Mouse (Mus musculus) mesoderm, embryonic 11.5 days (tissue): Measurements from ENCODE around the gene Maml3.

Experiments
- DNase-seq: peaks from one replicate; pipeline ENCODE4 v3.0.0-alpha.2; 2012; ENCODE audit warnings: low read depth, low spot score

The Maml3 gene

DNA sequence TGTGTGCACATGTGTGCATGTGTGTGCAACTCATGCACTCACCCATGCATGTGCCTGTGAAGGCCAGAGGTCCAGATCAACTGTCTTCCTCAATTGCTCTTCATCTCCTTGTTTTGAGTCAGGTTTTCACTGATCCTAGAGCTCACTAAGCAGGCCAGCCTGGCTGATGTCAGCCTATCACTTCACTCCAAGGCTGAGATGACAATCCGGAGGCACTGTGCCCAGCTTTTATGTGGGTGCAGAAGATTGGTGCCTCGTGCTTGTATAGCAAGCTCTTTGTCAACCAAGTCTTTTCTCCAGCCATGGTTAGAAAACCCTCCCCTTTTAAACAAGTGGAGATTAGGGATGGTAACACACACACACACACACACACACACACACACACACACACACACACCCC is 146.1 kb downstream of the Maml3 start:
- no peak for DNase-seq

DNA sequence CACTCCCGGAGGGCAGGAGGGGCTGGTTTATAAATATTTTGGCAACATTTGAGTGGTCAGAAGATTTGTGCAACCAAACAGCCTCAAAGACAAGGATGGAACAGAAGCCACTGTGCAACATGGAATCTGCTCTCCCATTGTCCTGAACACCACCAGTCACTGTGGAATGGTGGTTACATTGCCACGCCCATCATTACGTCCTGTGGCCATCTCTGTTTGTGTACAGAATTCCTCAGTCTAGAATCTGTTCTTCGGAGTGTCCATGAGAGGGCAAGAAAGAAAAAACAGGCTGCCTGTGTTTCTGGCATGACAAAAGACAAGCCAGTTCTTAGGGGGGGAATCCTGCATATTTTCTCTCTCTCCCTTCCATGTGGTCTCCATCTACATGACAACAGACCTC is 150.4 kb downstream of the Maml3 start:
- no peak for DNase-seq

DNA sequence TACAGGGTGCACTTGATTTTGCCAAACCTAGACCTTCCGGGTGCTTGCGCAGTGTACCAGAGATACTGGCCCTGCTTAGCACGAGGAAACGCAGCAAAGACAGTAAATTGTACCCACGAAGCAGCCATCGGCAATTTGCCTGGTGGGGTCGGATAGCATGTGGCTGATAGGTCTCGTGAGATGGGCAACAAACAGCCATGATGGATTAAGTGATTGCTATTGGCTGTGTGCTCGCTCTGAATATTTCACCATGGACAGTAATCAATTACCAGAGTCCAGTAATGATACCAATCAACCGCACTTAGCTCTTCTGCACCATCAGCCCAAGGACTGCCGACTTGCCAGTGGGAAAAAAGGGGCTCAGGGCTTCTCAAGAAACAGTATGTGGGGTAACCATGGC is 150.9 kb downstream of the Maml3 start:
- DNase-seq: no peak

DNA sequence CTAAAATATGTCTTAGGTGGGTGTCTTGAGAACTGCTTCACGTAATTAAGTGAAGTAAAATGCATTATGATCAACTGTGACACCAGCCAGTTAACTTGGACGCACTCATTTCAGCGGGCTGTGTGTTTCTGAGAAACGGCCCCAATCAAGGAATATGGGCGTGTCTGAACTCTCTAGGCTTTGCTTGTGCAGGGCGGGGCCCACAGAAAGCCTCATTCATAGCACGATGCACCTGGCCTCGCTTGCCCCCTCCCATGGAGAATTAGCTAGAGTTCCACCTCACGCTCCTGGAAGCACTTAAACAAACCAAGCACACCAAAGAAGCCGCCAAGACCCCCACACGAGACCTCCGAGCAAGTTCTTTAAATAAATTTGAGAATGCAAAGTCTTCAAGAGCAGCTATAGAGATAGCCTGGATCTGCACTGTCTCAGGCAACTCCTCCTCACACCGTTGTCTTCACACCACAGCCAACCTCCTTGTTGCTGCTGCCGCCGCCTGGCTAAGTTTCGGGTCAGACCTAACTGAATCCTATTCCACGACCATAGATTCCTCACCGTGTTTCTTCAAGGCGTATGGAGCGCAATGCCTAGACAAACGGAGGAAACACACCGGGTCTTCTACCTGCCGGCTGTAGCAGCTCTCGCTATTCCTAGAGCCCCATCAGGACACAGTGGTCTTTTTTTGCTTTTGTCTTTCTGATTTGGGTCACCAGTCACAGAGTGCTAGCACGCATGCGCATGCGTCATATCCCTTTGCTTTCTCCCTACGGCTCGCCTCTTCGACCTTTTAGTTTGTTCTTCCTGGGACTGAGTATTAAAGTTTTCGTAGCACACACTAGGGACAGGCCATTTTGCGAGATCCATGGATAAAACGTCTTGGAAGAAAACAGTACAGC is 151.9 kb downstream of the Maml3 start:
- DNase-seq: no peak

DNA sequence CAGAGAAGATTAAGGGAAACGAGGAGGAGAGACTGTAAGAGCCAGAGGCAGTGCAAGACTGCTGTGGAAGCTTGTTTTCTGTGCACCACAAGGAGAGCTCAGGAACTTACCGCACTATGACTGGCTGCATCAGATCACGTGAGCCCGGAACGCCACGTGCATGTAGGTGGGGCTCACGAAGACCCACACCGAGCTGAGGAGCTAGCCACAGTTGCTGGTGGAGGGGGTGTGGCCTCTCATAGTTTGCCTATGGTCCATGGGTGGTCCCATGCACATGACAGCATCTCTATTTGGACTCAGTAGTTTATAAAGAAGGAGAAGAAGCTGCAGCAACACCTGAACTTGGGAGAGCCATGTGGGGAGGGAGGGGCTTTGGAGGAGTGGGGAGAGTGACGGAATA is 152.6 kb downstream of the Maml3 start:
- no peak for DNase-seq

DNA sequence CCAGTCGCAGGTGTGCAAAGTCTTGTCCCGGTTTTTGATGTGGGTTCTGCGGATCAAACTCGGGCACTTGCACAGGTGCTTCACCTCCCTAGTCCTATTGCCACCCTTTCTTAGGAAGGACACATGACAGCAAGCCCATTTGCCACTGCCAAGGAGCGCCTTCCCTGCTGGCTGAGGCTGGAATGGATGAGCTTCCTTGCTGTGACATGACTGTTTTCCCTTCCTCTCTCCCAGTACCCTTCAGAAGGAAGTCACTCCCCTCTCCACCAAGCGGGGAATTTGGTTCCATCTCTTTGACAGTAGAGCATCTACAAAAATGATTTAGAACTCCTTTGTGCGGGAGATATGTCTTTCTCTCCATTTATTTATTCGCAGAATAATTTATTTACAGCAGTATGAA is 155.2 kb downstream of the Maml3 start:
- no peak for DNase-seq

DNA sequence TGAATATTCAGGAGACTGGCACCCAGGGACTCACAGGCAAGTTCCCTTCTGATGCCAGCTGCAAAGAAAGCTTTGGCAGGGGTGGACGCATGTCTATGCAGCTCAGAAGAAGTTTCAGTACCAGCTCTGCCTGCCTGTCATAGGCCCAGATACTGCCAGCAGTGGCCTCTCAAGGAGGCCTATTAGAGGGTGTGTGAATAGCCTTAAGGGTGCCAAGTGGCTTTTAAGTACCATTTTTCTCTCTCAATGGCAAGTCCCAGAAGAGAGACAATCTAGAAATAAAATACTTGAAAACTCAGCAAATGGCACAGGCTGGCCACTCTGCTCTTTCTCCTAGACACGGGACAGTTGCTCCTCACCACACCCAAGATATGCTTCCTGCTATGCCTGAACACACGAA is 157.7 kb downstream of the Maml3 start:
- no peak for DNase-seq

DNA sequence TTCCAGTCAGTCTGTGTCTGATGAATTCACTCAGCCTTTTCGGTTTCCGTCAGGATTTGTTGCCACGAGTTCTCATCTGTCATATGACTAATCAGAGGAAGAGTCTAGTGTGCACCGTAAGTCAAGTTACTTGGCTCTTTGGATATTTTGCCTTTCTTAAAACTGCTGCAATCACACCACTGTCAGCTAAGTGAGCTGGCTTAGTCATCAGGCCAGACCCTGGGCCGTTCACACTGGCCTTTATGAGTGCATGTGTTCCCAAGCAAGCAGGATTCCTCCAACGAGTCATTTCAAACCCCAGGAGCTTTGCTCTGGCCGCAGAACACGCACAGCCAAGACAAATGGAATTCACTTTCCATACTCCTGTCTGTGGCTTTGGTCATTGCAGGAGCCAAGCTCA is 161.2 kb downstream of the Maml3 start:
- no peak for DNase-seq

DNA sequence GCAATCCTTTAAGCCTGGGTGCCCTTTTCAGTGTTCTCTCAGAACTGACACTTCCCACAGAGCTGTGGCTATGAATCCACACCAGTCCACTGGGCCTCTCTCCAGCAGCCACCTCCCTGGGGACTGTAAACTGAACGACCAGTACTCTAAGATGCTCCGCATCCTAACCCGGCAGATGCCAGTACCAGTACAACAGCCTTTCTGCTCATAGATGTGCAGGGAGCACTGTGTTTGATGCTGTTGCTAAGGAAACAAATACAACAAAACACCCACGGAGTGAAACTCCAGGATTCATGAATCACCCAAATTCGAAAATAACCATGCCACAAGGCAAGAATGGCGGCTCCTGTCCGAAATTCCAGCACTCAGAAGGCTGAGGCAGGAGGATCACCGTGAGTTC is 163.1 kb downstream of the Maml3 start:
- DNase-seq: no peak

DNA sequence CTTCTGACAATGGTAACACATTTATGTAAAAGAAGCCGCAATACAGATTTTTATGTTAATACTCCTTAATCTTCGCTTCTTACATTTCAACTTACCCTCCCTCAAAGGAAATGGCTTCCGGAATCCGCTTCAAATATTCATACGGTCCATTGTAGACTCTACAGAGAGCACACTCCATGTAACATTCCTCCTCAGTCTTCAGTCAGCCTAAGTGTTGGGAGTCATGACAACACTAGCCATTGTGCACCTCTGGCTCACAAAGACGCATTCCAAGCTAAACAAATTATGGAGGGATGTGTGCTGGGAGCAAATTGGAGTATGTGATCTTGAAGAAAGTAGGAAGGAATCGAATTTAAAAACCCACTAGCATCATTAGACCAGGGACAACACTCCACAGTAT is 165.0 kb downstream of the Maml3 start:
- no peak for DNase-seq

DNA sequence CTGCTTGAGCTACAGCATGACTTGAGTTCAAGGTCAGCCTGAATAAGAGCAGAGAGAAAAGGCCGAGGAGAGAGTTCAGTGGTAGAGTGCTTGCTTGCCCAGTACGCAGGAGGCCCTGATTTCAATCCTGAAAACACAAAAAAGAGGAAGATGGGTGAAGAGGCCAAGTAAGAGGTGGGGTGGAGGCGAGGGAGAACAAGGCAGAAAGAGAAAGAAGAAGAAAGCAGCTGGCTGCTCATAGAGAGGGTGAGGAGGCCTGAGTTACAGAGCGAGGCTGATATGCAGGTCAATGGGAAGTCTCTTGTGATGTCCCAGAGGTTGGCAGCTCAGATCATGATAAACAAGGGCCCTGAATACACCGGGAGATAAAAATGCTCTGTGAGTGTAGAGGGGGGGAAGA is 165.8 kb downstream of the Maml3 start:
- DNase-seq: no peak

DNA sequence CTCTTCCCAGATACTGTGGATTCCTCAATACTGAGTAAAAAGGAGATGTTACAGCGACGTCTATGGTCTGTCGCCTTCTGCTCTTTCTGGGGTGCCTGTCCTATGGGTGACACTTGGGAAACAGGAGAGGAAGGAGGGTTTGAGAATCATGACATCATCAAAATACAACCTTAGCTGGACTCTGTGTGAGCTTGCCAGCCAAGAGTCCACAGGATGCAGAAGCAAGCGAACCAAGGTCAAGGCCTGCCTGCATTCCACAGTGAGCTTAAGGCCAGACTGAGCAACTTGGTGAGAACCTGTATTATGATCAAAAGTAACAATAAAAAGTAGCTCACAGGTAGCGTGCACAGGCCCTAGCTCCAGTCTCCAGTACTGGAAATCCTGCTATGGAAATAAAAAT is 167.7 kb downstream of the Maml3 start:
- no peak for DNase-seq

DNA sequence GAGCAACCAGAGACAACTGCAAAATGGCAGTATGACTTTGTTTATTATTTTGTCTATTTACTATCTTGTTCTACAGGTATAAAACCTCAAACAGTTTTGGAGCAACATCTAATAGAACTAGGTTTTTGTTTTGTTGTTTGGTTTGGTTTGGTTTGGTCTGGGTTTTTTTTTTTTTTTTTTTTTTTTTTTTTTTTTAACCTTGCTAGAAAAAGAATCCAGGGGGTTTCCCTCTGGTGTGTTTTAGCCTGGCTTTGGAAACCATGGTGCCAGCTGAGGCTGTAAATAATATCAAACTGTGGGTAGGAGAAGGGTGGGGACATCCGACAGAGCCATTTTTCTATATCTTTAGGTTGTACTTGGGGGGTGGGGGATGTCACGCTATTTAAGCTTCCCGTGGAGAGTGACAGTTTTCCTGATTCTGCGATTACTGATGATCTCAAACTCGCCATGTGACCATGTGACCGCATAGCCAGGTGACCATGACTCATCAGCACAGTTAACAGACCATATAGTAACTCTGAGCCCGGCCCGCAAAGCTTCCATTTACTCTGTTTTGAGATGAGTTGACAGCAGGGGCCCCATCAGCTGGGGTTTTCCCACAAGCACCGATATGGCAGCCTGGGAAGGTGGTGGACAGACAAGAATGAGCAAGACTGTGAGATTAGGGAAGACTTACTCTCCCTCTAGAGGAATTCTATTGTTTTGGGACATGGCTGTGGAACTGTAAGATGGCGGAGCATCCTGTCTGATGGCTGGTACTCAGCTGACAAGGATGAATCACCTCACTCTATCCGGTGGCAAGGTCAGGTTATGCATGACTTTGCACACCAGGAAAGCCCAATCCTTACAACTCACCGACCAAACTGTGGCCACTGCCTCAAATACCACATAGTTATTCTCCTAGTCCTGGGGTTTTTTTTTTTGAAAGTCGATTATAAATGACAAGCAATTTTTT is 170.1 kb downstream of the Maml3 start:
- DNase-seq: no peak

DNA sequence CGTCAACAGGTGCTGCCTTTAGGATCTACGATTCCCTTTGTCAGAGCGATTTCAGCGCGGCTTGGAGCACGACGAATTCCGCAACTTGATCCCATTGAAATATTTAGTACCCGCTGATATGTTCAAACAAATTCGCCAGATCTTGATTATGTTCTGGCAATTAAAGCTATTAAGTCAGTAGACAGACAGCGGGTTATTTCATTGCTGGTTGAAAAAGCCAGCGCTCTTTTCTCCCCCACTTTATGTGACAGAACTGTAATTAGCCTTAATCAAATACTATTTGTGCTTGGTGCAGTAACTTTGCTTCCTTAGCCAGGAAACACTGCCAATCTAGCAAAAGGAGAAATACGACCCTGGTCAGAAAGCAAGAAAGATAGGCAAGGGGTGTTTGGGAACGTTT is 176.7 kb downstream of the Maml3 start:
- DNase-seq: no peak

DNA sequence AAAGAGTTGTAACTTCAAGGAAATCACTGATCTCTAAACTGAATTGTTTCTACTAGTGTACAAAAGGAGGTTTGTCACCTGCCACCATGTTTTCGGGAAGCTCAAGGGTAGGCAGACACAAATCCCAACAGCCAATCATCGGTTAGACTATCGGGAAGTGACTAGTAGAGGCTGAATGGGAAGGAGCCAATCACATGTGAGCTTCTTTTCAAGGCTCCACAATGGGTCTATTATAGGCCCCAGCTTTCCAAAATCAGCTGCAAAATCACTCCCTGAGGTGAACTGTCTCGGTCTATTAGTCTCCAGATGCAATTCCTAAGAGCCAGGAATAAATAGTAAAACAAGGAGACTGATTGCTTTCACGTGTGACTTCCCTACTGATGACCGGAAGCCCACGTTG is 177.3 kb downstream of the Maml3 start:
- no peak for DNase-seq

DNA sequence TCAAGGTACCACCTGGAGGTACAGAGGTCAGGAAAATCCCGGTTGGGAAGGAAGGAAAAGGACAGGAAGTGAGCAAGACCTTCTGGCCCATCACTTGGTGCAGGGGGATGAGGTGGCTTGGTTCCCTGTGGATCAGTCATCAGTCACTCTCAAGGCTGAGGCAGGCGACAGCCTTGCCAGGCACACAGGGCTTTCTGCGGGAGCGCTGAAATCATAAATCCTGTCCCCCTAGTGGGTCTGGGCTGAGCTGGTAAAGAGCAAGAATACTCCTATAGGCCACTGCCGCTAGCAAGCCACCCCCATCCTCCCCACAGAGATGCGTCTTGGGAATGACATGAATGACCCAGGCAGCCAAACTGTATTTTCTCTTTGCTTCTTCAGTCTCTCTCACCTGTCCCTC is 177.8 kb downstream of the Maml3 start:
- peak; percentile 48 for DNase-seq

DNA sequence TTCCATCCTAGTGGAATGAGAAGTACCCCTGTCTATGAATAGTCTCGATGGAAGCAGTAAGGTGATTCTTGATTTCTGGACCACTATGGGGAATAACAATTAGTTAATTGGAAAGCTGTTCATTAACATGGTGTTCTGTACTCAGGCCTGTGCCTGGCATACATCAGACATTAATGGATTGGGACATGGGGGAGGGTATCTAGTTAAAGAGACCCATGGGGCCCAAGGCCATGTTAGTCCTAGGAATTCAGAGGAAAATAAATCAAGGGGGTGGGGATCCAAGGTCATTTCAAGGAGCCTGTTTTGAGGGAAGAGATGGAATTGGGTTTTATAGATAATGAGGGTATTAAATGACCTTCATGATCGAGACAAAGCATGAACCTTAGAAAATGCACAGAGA is 179.1 kb downstream of the Maml3 start:
- no peak for DNase-seq

DNA sequence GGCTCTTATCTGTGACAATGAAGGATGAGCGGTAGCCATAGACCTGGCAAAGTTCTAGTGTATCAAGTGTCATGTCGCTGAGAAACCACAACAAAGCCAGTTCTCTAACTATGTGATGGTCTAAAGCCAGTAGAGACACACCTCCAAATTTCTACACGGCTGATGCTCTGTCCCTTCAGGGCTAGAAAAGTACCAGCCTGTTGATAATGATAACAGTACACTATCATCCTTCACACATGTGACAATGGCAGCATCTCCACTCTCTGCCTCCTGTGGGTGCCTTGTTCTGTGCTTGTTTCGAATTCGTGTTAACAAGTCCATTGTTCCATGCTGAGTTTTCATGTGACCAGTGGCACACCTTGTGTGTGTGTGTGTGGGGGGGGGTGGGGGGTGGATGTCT is 180.2 kb downstream of the Maml3 start:
- DNase-seq: no peak

DNA sequence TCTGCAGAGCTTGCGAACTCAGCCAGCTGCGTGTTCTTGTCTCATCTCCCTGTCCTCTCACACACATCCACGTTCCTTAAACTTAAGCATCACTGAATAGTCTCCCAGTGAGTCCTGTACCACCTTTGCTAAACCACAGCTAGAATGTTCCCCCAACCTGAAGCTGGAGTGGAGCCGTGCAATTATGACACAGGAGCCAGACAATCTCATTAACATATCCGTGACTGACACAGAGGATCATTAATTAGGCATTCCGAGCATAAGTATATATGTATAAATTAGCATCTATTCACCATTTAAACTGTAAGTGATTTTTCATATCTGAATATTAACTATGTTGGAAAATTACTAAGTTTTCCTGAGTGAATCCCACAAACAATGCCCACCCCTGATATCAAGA is 181.1 kb downstream of the Maml3 start:
- no peak for DNase-seq

DNA sequence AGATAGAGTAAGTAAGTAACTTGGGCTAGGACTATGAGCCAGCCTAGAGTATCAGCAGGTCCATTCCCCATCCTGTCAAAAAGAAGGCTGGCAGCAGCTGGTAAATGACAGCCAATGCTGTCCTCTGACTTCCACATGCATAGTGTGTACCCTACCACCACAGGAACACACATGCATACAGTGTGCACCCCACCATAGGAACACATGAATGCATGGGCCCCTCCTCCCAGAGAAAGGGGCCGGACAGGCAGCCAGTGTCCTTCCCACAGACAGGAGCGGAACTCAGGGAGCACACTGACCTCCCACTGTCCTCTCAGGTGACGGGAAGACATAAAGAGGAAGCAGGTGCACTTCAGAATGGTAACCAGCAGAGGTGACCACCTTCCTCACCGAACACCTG is 188.0 kb downstream of the Maml3 start:
- no peak for DNase-seq

DNA sequence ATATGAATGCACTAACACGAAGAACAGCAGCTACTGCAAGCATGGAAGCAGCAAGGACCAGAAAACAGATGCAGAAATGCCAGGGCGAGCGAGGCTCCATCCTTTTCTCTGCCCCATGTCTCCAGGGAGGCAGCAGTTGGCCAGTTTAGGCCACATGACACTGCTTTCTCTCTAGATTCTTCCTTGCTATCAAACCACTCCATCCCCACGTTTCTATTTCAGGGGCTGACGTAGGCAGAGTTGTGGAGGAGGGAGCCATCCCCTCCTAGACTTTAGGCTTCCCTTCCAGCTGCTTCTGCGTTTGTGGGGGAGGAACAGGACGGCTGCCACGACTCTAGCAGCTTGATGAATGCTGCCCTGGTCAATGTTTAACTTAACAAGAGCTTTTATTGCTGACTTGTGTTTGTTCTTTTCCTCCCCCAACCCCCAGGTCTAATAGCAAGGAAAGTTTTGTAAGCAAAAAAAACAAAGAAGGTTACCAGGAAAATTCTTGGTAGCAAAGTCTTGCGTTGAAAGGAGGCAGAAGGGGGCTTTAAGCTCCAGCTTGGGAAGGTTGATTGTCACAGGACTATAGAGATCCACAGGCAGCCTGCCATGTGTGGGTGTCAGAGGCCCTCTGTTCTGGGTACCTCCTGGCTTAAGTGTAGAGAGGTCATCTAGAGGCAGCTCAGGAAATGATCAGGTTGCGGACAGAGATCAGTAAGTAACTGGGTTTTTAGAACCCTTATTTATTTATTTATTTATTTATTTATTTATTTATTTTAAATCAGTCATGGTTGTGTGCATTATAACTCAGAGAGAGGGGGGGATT is 188.6 kb downstream of the Maml3 start:
- DNase-seq: peak; percentile 70

DNA sequence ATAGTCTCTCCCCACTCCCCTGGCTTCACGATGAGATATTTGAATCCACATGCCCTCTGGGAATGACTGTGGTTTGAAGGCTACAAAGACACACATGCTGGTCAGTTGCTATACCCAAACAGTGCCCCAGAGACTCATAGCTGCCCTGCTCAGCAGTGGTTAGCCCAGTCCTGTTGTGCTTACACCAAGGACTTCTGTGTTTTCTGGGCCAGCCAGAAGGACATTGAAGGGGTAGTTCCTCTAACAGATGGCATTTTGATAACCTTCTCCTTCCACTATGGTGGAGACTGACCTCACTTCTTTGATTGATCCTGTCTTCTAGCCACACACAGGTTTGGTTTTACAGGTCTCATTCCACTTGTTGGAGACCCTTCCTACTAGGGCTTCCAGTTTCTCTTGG is 189.5 kb downstream of the Maml3 start:
- DNase-seq: no peak
